Mouse (Mus musculus): ENCODE measurements around the gene Rgl2. TPM values are rescaled to one million over a fixed set of nuclear protein-coding genes. Genes with fewer than 3 reads are reported as not detected.
A peak's percentile ranks its signal among the peaks of the same experiment; 100 is the strongest.
"Not testable (repeated sequence)": the region's sequence is repeated elsewhere in the genome, so short reads cannot be mapped to it uniquely, and the experiment has no call there.

Gene Rgl2
- polyA plus RNA-seq (2012; rRNA removed), result 528 and 541 TPM in 2 replicates

DNA sequence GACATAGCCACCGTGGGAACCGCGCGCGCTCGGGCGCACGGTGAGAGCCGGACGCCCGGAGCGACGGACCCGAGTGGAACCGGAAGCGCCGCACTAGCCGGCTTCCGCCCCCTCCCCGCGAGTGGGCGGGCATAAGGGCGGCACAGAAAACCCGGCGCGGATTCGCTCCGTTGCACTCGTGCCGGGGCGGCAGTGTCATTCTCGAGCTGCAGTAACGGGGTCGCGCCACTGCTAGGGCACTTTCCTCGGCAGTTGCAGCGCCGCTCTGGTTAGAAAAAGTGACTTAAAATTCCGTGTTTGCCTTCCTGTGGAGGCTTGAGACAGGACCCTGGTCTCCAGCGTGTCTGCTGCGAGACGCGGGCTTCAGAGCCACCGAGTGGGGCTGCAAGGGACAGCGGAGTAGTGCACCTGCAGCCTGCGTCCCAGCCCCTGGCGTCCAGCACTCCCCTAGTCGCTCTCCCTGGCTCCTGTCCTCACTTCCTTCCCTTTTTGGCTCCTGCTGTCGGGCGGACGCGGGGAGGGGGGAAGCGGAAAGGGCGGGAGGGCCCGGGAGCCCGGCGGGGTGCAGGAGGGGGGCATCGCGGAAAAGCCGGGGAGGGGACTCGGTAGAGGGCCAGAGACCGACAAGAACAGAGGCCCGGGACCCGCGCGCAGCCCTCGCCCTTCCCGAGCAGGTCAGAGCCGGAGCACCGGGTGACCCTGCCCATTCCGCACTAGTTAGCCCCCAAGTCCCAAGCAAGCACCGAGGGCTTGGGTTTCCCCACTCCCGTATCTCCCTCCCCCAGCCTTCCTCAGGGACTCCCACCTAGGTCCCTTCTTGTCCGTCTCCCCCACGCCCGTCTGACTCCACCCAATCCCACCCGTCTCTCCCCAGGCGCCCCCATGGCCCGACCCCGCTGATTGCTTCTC lies at the start of gene Rgl2:
Gene Rgl2, plus strand, starts transcription at position 173 of the 909 bp plus-strand sequence.
- TF ChIP-seq POLR2A (IDR thresholded peaks at IDR 0.05; ENCODE audit: control insufficient read depth, extremely low read depth, insufficient read depth, low read length, poor library complexity) (no peak), CTCF (IDR thresholded peaks at IDR 0.05; ENCODE audit: borderline replicate concordance, control insufficient read depth, extremely low read depth, insufficient read depth, low read length, poor library complexity) (0 out of 2 replicates have a peak, but pooled peaks have one; percentile 51)
- WGBS, result under 1% methylated on average over 79 of the region's 80 CpGs
- no peaks in the 10 kb centered on the region for H3K27me3 ChIP-seq (ENCODE audit: control insufficient read depth, insufficient read depth, low read length)
- peak within 1 kb of the TSS; percentile 93 for H3K27ac ChIP-seq (ENCODE audit: control insufficient read depth, insufficient read depth, low read length)
- peak; percentile 94 for DNase-seq
- peaks cover 18% of the 10 kb centered on the region for H3K4me1 ChIP-seq (replicated peaks; ENCODE audit: control insufficient read depth, insufficient read depth, low read length)
- H3K4me3 ChIP-seq (ENCODE audit: control insufficient read depth, insufficient read depth, low read length), result peak within 1 kb of the TSS; percentile 75
- peaks cover 6% of the 10 kb centered on the region; the same call in 1 of the 2 replicates for H3K36me3 ChIP-seq (ENCODE audit: control insufficient read depth, insufficient read depth, low read length)

DNA sequence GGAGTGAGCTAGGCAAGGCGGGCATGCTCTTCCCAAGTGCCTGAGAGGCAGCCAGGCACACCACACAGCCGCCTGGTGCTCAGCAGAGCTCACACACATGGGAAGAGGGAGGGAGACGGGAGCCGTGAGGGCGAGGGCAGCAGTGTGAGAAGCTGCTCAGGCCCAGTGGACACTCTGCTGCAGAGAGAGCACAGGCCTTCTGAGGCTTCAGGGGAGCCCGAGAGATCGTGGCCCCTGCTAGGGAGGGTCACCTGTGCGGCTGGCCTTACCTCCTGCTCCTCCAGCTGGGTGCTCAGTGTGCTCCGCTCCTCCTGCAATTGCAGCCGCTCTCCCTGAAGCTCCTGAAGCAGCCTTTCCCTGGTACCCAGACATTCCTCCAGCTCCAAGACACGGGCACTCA lies 45.0 kb upstream of the Rgl2 start:
- H3K27me3 ChIP-seq (ENCODE audit: control insufficient read depth, insufficient read depth, low read length); H3K27ac ChIP-seq (ENCODE audit: control insufficient read depth, insufficient read depth, low read length); DNase-seq; H3K4me1 ChIP-seq (replicated peaks; ENCODE audit: control insufficient read depth, insufficient read depth, low read length); H3K4me3 ChIP-seq (ENCODE audit: control insufficient read depth, insufficient read depth, low read length): not testable (repeated sequence)
- H3K36me3 ChIP-seq (ENCODE audit: control insufficient read depth, insufficient read depth, low read length), result peaks cover 18% of the 10 kb centered on the region
- 97% methylated on average over 10 of the region's 11 CpGs for WGBS

DNA sequence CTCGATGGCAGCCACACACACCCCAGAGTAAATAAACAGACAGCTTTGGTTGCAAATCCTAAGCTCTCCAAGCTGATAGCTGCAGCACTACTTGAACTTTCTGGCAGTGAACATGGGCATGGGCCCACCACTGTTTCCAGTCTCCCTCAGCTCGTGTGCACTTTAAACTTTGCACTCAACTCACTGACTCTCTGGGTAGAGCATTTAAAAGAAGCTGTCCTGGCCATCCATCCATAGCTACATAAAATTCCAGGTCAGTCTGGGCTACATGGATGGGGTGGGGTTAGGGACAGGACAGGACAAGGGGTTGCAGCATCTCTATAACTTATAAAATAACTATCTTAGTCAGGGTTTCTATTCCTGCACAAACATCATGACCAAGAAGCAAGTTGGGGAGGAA lies 41.5 kb upstream of the Rgl2 start:
- H3K27me3 ChIP-seq (ENCODE audit: control insufficient read depth, insufficient read depth, low read length); H3K27ac ChIP-seq (ENCODE audit: control insufficient read depth, insufficient read depth, low read length); H3K4me1 ChIP-seq (replicated peaks; ENCODE audit: control insufficient read depth, insufficient read depth, low read length); H3K4me3 ChIP-seq (ENCODE audit: control insufficient read depth, insufficient read depth, low read length); DNase-seq; H3K36me3 ChIP-seq (ENCODE audit: control insufficient read depth, insufficient read depth, low read length): not testable (repeated sequence)
- 93% methylated on average over 2 of the region's 2 CpGs for WGBS

DNA sequence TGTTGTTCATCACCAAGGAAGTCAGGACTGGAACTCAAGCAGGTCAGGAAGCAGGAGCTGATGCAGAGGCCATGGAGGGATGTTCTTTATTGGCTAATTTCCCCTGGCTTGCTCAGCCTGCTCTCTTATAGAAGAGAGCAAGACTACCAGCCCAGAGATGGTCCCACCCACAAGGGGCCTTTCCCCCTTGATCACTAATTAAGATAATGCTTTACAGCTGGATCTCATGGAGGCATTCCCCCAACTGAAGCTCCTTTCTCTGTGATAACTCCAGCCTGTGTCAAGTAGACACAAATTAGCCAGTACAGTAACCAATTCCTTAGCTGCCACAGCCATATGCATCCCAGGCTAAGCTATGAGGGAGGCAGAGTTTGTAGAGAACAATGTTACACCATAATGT lies 41.1 kb upstream of the Rgl2 start:
- H3K4me3 ChIP-seq (ENCODE audit: control insufficient read depth, insufficient read depth, low read length); H3K36me3 ChIP-seq (ENCODE audit: control insufficient read depth, insufficient read depth, low read length); H3K27me3 ChIP-seq (ENCODE audit: control insufficient read depth, insufficient read depth, low read length); H3K4me1 ChIP-seq (replicated peaks; ENCODE audit: control insufficient read depth, insufficient read depth, low read length); H3K27ac ChIP-seq (ENCODE audit: control insufficient read depth, insufficient read depth, low read length); DNase-seq: not testable (repeated sequence)

DNA sequence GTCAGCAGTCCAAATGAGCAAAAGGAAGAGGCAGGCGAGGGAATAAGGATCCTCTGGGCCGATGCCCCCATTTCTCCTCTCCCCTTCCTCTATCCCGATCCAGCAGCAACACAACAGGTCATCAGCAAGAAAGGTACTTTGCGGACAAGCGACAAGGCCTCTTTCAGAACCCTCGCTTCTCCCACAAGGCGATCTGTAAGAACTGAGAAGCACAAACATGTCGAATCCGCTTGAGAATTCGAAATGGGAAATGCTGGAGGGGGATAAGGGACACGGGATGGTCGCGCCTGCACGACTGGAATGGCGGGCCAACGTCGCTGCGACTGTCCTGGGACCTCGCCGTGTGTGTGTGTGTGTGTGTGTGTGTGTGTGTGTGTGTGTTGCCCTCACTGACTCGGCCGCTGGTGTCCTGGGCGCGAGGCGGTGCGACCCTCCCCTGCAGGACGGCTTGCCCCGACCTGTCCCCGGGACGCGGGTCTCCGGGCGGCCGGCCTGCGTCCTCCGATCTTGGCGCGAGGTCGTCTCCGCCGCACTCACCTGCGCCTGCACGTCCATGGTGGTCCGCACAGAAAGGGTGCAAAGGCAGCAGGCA lies 39.3 kb upstream of the Rgl2 start:
- H3K4me1 ChIP-seq (replicated peaks; ENCODE audit: control insufficient read depth, insufficient read depth, low read length); H3K36me3 ChIP-seq (ENCODE audit: control insufficient read depth, insufficient read depth, low read length); H3K27me3 ChIP-seq (ENCODE audit: control insufficient read depth, insufficient read depth, low read length); H3K27ac ChIP-seq (ENCODE audit: control insufficient read depth, insufficient read depth, low read length); DNase-seq: not testable (repeated sequence)
- WGBS, result under 1% methylated on average over 43 of the region's 44 CpGs
- peak overlapping the region; percentile 59 for H3K4me3 ChIP-seq (ENCODE audit: control insufficient read depth, insufficient read depth, low read length)

DNA sequence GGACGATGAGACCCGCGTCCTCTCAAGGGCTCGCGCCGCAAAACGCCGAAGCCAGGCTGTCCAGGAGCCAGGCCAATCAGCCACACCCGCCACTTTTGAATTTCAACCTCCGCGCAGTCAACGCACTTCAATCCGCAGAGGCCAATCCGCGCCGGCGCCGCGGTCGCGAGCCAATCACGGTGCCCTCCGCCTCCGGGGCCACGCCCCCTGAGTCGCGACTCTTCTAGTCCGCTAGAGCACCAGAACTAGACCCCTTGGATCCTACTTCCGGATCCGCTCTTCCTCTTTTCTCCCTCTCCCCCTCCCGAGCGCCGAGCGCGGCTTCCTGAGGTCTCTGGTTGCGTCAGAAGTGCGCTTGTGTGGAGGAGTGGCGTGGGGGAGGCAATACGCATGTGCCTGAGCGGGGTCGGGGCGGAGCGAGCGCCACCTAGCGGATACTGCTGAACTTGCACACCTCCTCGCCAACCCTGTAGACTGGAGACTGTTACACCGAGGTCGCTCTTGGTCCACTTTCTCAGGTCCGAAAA lies 38.7 kb upstream of the Rgl2 start, which contains the start of gene Kifc1:
Gene Kifc1, minus strand, starts transcription at position 129 of the 527 bp plus-strand sequence.
- Histone ChIP-seq H3K27ac (ENCODE audit: control insufficient read depth, insufficient read depth, low read length) (no peak within 1 kb of the TSS), H3K36me3 (ENCODE audit: control insufficient read depth, insufficient read depth, low read length) (peaks cover 3% of the 10 kb centered on the region; the same call in 1 of the 2 replicates), H3K4me3 (ENCODE audit: control insufficient read depth, insufficient read depth, low read length) (peak within 1 kb of the TSS; percentile 59), H3K27me3 (ENCODE audit: control insufficient read depth, insufficient read depth, low read length) (no peaks in the 10 kb centered on the region), H3K4me1 (replicated peaks; ENCODE audit: control insufficient read depth, insufficient read depth, low read length) (peaks cover 4% of the 10 kb centered on the region; the same call in 1 of the 2 replicates)
- TF ChIP-seq CTCF (IDR thresholded peaks at IDR 0.05; ENCODE audit: borderline replicate concordance, control insufficient read depth, extremely low read depth, insufficient read depth, low read length, poor library complexity) (peak; percentile 97), POLR2A (IDR thresholded peaks at IDR 0.05; ENCODE audit: control insufficient read depth, extremely low read depth, insufficient read depth, low read length, poor library complexity) (0 out of 2 replicates have a peak, but pooled peaks have one; percentile 56)
- DNase-seq, result peak; percentile 99
- WGBS, result 1% methylated on average over 49 of the region's 49 CpGs

DNA sequence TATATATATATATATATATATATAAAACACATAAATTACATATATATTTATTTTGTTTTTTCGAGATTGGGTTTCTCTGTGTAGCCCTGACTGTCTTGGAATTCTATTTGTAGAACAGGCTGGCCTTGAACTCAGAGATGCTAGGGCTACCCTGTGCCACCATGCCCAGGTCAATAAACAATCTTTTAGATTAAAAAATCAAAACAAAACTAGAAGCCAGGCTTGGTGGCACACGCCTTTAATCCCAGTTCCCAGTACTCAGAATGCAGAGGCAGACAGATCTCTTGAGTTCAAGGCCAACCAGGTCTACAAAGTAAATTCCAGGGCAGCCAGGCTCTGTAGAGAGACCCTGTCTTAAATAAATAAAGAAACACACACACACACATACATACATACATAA lies 38.0 kb upstream of the Rgl2 start:
- DNase-seq, result no peak
- 64% methylated on average over 2 of the region's 2 CpGs for WGBS
- H3K4me3 ChIP-seq (ENCODE audit: control insufficient read depth, insufficient read depth, low read length), result no peak overlapping the region
- H3K4me1 ChIP-seq (replicated peaks; ENCODE audit: control insufficient read depth, insufficient read depth, low read length), result peaks cover 4% of the 10 kb centered on the region; the same call in 1 of the 2 replicates
- TF ChIP-seq POLR2A (IDR thresholded peaks at IDR 0.05; ENCODE audit: control insufficient read depth, extremely low read depth, insufficient read depth, low read length, poor library complexity) (no peak), CTCF (IDR thresholded peaks at IDR 0.05; ENCODE audit: borderline replicate concordance, control insufficient read depth, extremely low read depth, insufficient read depth, low read length, poor library complexity) (no peak)
- no peak overlapping the region for H3K27ac ChIP-seq (ENCODE audit: control insufficient read depth, insufficient read depth, low read length)
- no peaks in the 10 kb centered on the region for H3K27me3 ChIP-seq (ENCODE audit: control insufficient read depth, insufficient read depth, low read length)
- no peaks in the 10 kb centered on the region for H3K36me3 ChIP-seq (ENCODE audit: control insufficient read depth, insufficient read depth, low read length)

DNA sequence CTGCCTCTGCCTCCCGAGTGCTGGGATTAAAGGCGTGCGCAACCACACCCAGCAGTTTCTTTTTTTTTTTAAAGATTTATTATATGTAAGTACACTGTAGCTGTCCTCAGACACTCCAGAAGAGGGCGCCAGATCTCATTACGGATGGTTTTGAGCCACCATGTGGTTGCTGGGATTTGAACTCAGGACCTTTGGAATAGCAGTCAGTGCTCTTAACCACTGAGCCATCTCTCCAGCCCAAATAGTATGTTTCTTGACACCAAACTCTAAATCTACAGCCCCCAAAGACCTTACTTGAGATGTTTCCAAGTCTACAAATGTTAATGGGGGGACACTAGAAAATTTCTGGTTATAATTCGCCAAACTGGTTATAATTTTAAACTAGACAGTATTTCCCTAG lies 37.5 kb upstream of the Rgl2 start:
- DNase-seq; H3K27me3 ChIP-seq (ENCODE audit: control insufficient read depth, insufficient read depth, low read length); H3K4me1 ChIP-seq (replicated peaks; ENCODE audit: control insufficient read depth, insufficient read depth, low read length); H3K4me3 ChIP-seq (ENCODE audit: control insufficient read depth, insufficient read depth, low read length); H3K36me3 ChIP-seq (ENCODE audit: control insufficient read depth, insufficient read depth, low read length); H3K27ac ChIP-seq (ENCODE audit: control insufficient read depth, insufficient read depth, low read length): not testable (repeated sequence)
- WGBS, result 76% methylated on average over 6 of the region's 6 CpGs

Data from thymus, adult 2 months (tissue).